Mouse (Mus musculus): ENCODE data around the gene Zfp607b. TPM values are rescaled to one million over a fixed set of nuclear protein-coding genes. Genes with fewer than 3 reads are reported as not detected.
A peak's percentile ranks its signal among the peaks of the same experiment; 100 is the strongest.

The Zfp607b gene
- polyA plus RNA-seq, 1 experiment from 2014 or later = 6.6 TPM

- no peaks in the 10 kb centered on the region for H3K27me3 ChIP-seq (ENCODE audit: insufficient read depth, poor library complexity, severe bottlenecking)
- H3K36me3 ChIP-seq = 0 out of 2 replicates have a peak, but pooled peaks cover under 1% of the 10 kb centered on the region
- peak overlapping the region; percentile 64 for H3K4me3 ChIP-seq
- no peaks in the 10 kb centered on the region for H3K9me3 ChIP-seq
- 44% methylated on average over 14 of the region's 14 CpGs for WGBS
- peaks cover 21% of the 10 kb centered on the region for H3K4me1 ChIP-seq (replicated peaks)
- peak overlapping the region; percentile 90 for H3K27ac ChIP-seq
- DNase-seq (ENCODE audit: low spot score) = no peak
These were observed 823 bp upstream of the Zfp607b start for GRCm38 (mm10) chr7:27688246-27688788.

- no peaks in the 10 kb centered on the region for H3K27me3 ChIP-seq (ENCODE audit: insufficient read depth, poor library complexity, severe bottlenecking)
- 0 out of 2 replicates have a peak, but pooled peaks cover 17% of the 10 kb centered on the region for H3K36me3 ChIP-seq
- WGBS = 40% methylated on average over 5 of the region's 5 CpGs
- H3K9me3 ChIP-seq = no peaks in the 10 kb centered on the region
- H3K4me1 ChIP-seq (replicated peaks) = peaks cover 15% of the 10 kb centered on the region
- no peak overlapping the region for H3K4me3 ChIP-seq
- peak; percentile 38 for DNase-seq (ENCODE audit: low spot score)
- H3K27ac ChIP-seq = no peak overlapping the region
These were observed 1.9 kb downstream of the Zfp607b start for GRCm38 (mm10) chr7:27691076-27691475.

GRCm38 (mm10) chr7:27696711-27697110 lies 7.6 kb downstream of the Zfp607b start:
- 32% methylated on average over 3 of the region's 3 CpGs for WGBS

GRCm38 (mm10) chr7:27710402-27710801 lies 21.3 kb downstream of the Zfp607b start:
- peaks cover 39% of the 10 kb centered on the region for H3K9me3 ChIP-seq
- H3K27me3 ChIP-seq (ENCODE audit: insufficient read depth, poor library complexity, severe bottlenecking) = no peaks in the 10 kb centered on the region
- no peaks in the 10 kb centered on the region for H3K36me3 ChIP-seq
- no peaks in the 10 kb centered on the region for H3K4me1 ChIP-seq (replicated peaks)
- 83% methylated on average over 7 of the region's 7 CpGs for WGBS
- no peak overlapping the region for H3K4me3 ChIP-seq
- no peak for DNase-seq (ENCODE audit: low spot score)
- H3K27ac ChIP-seq = no peak overlapping the region

More at GRCm38 (mm10) chr7:27696711-27697110, 7.6 kb downstream of the Zfp607b start:
- Histone ChIP-seq H3K9me3 (no peaks in the 10 kb centered on the region), H3K4me1 (replicated peaks) (no peaks in the 10 kb centered on the region), H3K27ac (no peak overlapping the region), H3K27me3 (ENCODE audit: insufficient read depth, poor library complexity, severe bottlenecking) (no peaks in the 10 kb centered on the region), H3K36me3 (peaks cover 26% of the 10 kb centered on the region), H3K4me3 (no peak overlapping the region)
- no peak for DNase-seq (ENCODE audit: low spot score)

- Histone ChIP-seq H3K27me3 (ENCODE audit: insufficient read depth, poor library complexity, severe bottlenecking) (no peaks in the 10 kb centered on the region), H3K9me3 (no peaks in the 10 kb centered on the region), H3K36me3 (no peaks in the 10 kb centered on the region), H3K4me3 (no peak overlapping the region), H3K27ac (no peak overlapping the region), H3K4me1 (replicated peaks) (0 out of 2 replicates have a peak, but pooled peaks cover 3% of the 10 kb centered on the region)
- no peak for DNase-seq (ENCODE audit: low spot score)
- WGBS = 91% methylated on average over 8 of the region's 8 CpGs
These were observed 32.8 kb downstream of the Zfp607b start for GRCm38 (mm10) chr7:27721951-27722350.

GRCm38 (mm10) chr7:27725566-27726538 lies 36.7 kb downstream of the Zfp607b start:
- H3K36me3 ChIP-seq = no peaks in the 10 kb centered on the region
- H3K4me1 ChIP-seq (replicated peaks) = 0 out of 2 replicates have a peak, but pooled peaks cover 3% of the 10 kb centered on the region
- no peak overlapping the region for H3K4me3 ChIP-seq
- peak; percentile 53 for DNase-seq (ENCODE audit: low spot score)
- H3K27ac ChIP-seq = peak overlapping the region; percentile 79
- no peaks in the 10 kb centered on the region for H3K9me3 ChIP-seq
- 44% methylated on average over 12 of the region's 12 CpGs for WGBS
- H3K27me3 ChIP-seq (ENCODE audit: insufficient read depth, poor library complexity, severe bottlenecking) = no peaks in the 10 kb centered on the region

- no peaks in the 10 kb centered on the region for H3K36me3 ChIP-seq
- peaks cover 5% of the 10 kb centered on the region for H3K4me1 ChIP-seq (replicated peaks)
- WGBS = 70% methylated on average over 2 of the region's 2 CpGs
- H3K9me3 ChIP-seq = no peaks in the 10 kb centered on the region
- no peak overlapping the region for H3K27ac ChIP-seq
- DNase-seq (ENCODE audit: low spot score) = no peak
- H3K4me3 ChIP-seq = no peak overlapping the region
- no peaks in the 10 kb centered on the region for H3K27me3 ChIP-seq (ENCODE audit: insufficient read depth, poor library complexity, severe bottlenecking)
These were observed 38.3 kb downstream of the Zfp607b start for GRCm38 (mm10) chr7:27727471-27727870.

- H3K36me3 ChIP-seq = peaks cover 15% of the 10 kb centered on the region; the same call in 1 of the 2 replicates
- peak within 1 kb of the TSS; percentile 98 for H3K27ac ChIP-seq
- no peaks in the 10 kb centered on the region for H3K27me3 ChIP-seq (ENCODE audit: insufficient read depth, poor library complexity, severe bottlenecking)
- no peaks in the 10 kb centered on the region for H3K9me3 ChIP-seq
- DNase-seq (ENCODE audit: low spot score) = peak; percentile 91
- under 1% methylated on average over 35 of the region's 35 CpGs for WGBS
- H3K4me3 ChIP-seq = peak within 1 kb of the TSS; percentile 82
- H3K4me1 ChIP-seq (replicated peaks) = peaks cover 39% of the 10 kb centered on the region
These were observed 42.2 kb downstream of the Zfp607b start, which contains the start of gene Zfp60 for GRCm38 (mm10) chr7:27731281-27731883. Zfp60 (plus strand) TSS chr7:27731389.

GRCm38 (mm10) chr7:27731946-27732345 lies 42.8 kb downstream of the Zfp607b start:
- Histone ChIP-seq H3K4me1 (replicated peaks) (peaks cover 39% of the 10 kb centered on the region), H3K36me3 (peaks cover 17% of the 10 kb centered on the region; the same call in 1 of the 2 replicates), H3K27me3 (ENCODE audit: insufficient read depth, poor library complexity, severe bottlenecking) (no peaks in the 10 kb centered on the region), H3K4me3 (peak overlapping the region; percentile 82), H3K9me3 (no peaks in the 10 kb centered on the region), H3K27ac (peak overlapping the region; percentile 98)
- 2% methylated on average over 12 of the region's 12 CpGs for WGBS
- peak; percentile 43 for DNase-seq (ENCODE audit: low spot score)

- Histone ChIP-seq H3K4me1 (replicated peaks) (peaks cover 39% of the 10 kb centered on the region), H3K27me3 (ENCODE audit: insufficient read depth, poor library complexity, severe bottlenecking) (no peaks in the 10 kb centered on the region), H3K27ac (peak overlapping the region; percentile 98), H3K36me3 (peaks cover 22% of the 10 kb centered on the region), H3K9me3 (no peaks in the 10 kb centered on the region), H3K4me3 (peak overlapping the region; percentile 82)
- no peak for DNase-seq (ENCODE audit: low spot score)
- 71% methylated on average over 6 of the region's 6 CpGs for WGBS
These were observed 43.4 kb downstream of the Zfp607b start for GRCm38 (mm10) chr7:27732508-27732907.

- peaks cover 1% of the 10 kb centered on the region; the same call in 1 of the 2 replicates for H3K9me3 ChIP-seq
- peak overlapping the region; percentile 68 for H3K27ac ChIP-seq
- DNase-seq (ENCODE audit: low spot score) = peak; percentile 28
- H3K36me3 ChIP-seq = peaks cover 51% of the 10 kb centered on the region
- H3K4me3 ChIP-seq = peak overlapping the region; percentile 37
- H3K27me3 ChIP-seq (ENCODE audit: insufficient read depth, poor library complexity, severe bottlenecking) = no peaks in the 10 kb centered on the region
- WGBS = 32% methylated on average over 5 of the region's 5 CpGs
- peaks cover 39% of the 10 kb centered on the region for H3K4me1 ChIP-seq (replicated peaks)
These were observed 46.3 kb downstream of the Zfp607b start for GRCm38 (mm10) chr7:27735457-27735856.
